Comparison of ENCODE assay signal across 7 mouse cellular contexts in the genomic region with DNA sequence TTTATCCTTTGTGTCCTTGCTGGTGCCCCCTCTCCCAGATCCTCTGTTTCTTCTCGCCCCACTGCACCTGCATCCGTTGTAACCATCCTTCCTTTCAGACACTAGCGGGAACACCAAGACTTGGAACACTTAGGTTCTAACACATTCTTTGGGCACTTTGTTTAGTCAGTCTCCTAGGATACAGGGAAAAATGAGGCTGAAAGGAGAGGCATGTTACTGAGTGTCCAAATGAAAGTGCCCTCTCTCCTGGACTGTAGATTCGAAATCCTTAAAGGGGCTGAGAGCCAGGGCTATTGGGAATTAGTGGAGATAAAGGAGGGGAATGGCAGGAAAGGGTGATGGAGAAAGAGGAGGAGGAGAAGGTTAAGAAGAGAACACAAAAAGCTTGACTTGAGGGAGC. TPM values are rescaled to one million over a fixed set of nuclear protein-coding genes. Genes with fewer than 3 reads are reported as not detected.
DNase-seq lines count a peak whose midpoint lies in the region; ATAC-seq and TF ChIP-seq lines count a peak whose summit lies in the region.

TSS of gene Usp37 (minus strand) at position 101 of the 400 bp plus-strand sequence.

- 0 out of 2 replicates have a peak within 1 kb of the TSS, but pooled peaks have one; percentile 22 for H3K4me2 ChIP-seq in lung, postnatal 0 days (replicated peaks; ENCODE audit: low read depth, low read length)
- H3K4me2 ChIP-seq in embryonic facial prominence, embryonic 15.5 days (replicated peaks), result no peak within 1 kb of the TSS
- no peak within 1 kb of the TSS for H3K4me2 ChIP-seq in intestine, embryonic 15.5 days (replicated peaks)
- H3K4me2 ChIP-seq in midbrain, embryonic 15.5 days, result peak within 1 kb of the TSS; percentile 27; the same call in 1 of the 2 replicates

- no peaks in the 10 kb centered on the region for H3K4me1 ChIP-seq in lung, postnatal 0 days (ENCODE audit: insufficient read depth, low read depth, low read length)
- H3K4me1 ChIP-seq in embryonic facial prominence, embryonic 15.5 days, result peaks cover 6% of the 10 kb centered on the region
- 0 out of 2 replicates have a peak, but pooled peaks cover 4% of the 10 kb centered on the region for H3K4me1 ChIP-seq in intestine, embryonic 15.5 days (replicated peaks)
- H3K4me1 ChIP-seq in midbrain, embryonic 15.5 days, result peaks cover 11% of the 10 kb centered on the region; the same call in 1 of the 2 replicates

- H3K27ac ChIP-seq in lung, postnatal 0 days (ENCODE audit: low read length), result no peak within 1 kb of the TSS
- no peak within 1 kb of the TSS for H3K27ac ChIP-seq in embryonic facial prominence, embryonic 15.5 days (replicated peaks)
- H3K27ac ChIP-seq in intestine, embryonic 15.5 days, result no peak within 1 kb of the TSS
- no peak within 1 kb of the TSS; the same call in 1 of the 2 replicates for H3K27ac ChIP-seq in midbrain, embryonic 15.5 days

- no peak for DNase-seq in lung, postnatal 0 days (ENCODE audit: low spot score)
- no peak for DNase-seq in lung, postnatal 14 days
- no peak for DNase-seq in embryo, embryonic 10 days (ENCODE audit: low spot score)
- DNase-seq in ovary, postnatal 10 days (ENCODE audit: low spot score), result no peak

- H3K9me3 ChIP-seq in lung, postnatal 0 days (ENCODE audit: low read length), result no peaks in the 10 kb centered on the region
- H3K9me3 ChIP-seq in embryonic facial prominence, embryonic 15.5 days (replicated peaks), result no peaks in the 10 kb centered on the region
- H3K9me3 ChIP-seq in intestine, embryonic 15.5 days, result no peaks in the 10 kb centered on the region
- no peaks in the 10 kb centered on the region for H3K9me3 ChIP-seq in midbrain, embryonic 15.5 days

- ATAC-seq in lung, postnatal 0 days, result no peak
- ATAC-seq in embryonic facial prominence, embryonic 15.5 days (ENCODE audit: insufficient number of reproducible peaks, low FRiP score, low TSS enrichment, low read depth), result no peak
- ATAC-seq in intestine, embryonic 15.5 days, result no peak
- ATAC-seq in midbrain, embryonic 15.5 days (replicated peaks), result no peak

- no peak within 1 kb of the TSS for H3K9ac ChIP-seq in lung, postnatal 0 days (replicated peaks; ENCODE audit: low read depth)
- no peak within 1 kb of the TSS for H3K9ac ChIP-seq in embryonic facial prominence, embryonic 15.5 days
- H3K9ac ChIP-seq in intestine, embryonic 15.5 days, result no peak within 1 kb of the TSS
- H3K9ac ChIP-seq in midbrain, embryonic 15.5 days, result no peak within 1 kb of the TSS

- WGBS in lung, postnatal 0 days, result 59% methylated on average over 4 of the region's 4 CpGs
- 84% methylated on average over 4 of the region's 4 CpGs for WGBS in embryonic facial prominence, embryonic 15.5 days
- WGBS in intestine, embryonic 15.5 days, result 84% methylated on average over 4 of the region's 4 CpGs
- WGBS in midbrain, embryonic 15.5 days, result 25% methylated on average over 4 of the region's 4 CpGs

- no peak within 1 kb of the TSS for H3K4me3 ChIP-seq in lung, postnatal 0 days (ENCODE audit: low read depth, low read length)
- no peak within 1 kb of the TSS for H3K4me3 ChIP-seq in embryonic facial prominence, embryonic 15.5 days (replicated peaks)
- H3K4me3 ChIP-seq in intestine, embryonic 15.5 days (replicated peaks), result no peak within 1 kb of the TSS
- H3K4me3 ChIP-seq in midbrain, embryonic 15.5 days, result 0 out of 2 replicates have a peak within 1 kb of the TSS, but pooled peaks have one; percentile 2

- H3K27me3 ChIP-seq in lung, postnatal 0 days (replicated peaks; ENCODE audit: insufficient read depth, low read length), result no peaks in the 10 kb centered on the region
- no peaks in the 10 kb centered on the region for H3K27me3 ChIP-seq in embryonic facial prominence, embryonic 15.5 days
- H3K27me3 ChIP-seq in intestine, embryonic 15.5 days (replicated peaks), result no peaks in the 10 kb centered on the region
- H3K27me3 ChIP-seq in midbrain, embryonic 15.5 days (replicated peaks), result no peaks in the 10 kb centered on the region

- no peak for TF ChIP-seq CTCF in lung, postnatal 0 days (IDR thresholded peaks at IDR 0.05)

- no peak for TF ChIP-seq EP300 in lung, postnatal 0 days (IDR thresholded peaks at IDR 0.05)

- no peaks in the 10 kb centered on the region for H3K36me3 ChIP-seq in lung, postnatal 0 days (ENCODE audit: insufficient read depth, low read length)
- H3K36me3 ChIP-seq in embryonic facial prominence, embryonic 15.5 days, result no peaks in the 10 kb centered on the region
- no peaks in the 10 kb centered on the region for H3K36me3 ChIP-seq in intestine, embryonic 15.5 days
- H3K36me3 ChIP-seq in midbrain, embryonic 15.5 days (replicated peaks), result no peaks in the 10 kb centered on the region

RNA-seq across cellular contexts. Expression of gene Usp37, which starts in this region (rescaled TPM):
- polyA plus RNA-seq in lung, postnatal 0 days (2015; fragmentation: Nextera tagmentation; extraction: Ambion mirVana), result 9.1 and 9.8 TPM in 2 replicates
- 26.1 and 28.8 TPM in 2 replicates for polyA plus RNA-seq in embryonic facial prominence, embryonic 15.5 days (2015; fragmentation: Nextera tagmentation; extraction: Ambion mirVana)
- 22.2 and 26.0 TPM in 2 replicates for polyA plus RNA-seq in intestine, embryonic 15.5 days (2015; fragmentation: Nextera tagmentation; extraction: Ambion mirVana)
- polyA plus RNA-seq in midbrain, embryonic 15.5 days (2015; fragmentation: Nextera tagmentation; extraction: Ambion mirVana), result 27.4 and 29.3 TPM in 2 replicates

Comparison
In these comparisons a context has a peak if more than half of its experiments do, and no peak if none do; other contexts are left out.
1. H3K4me2 ChIP-seq: peak in lung, postnatal 0 days (single experiment) and midbrain, embryonic 15.5 days (single experiment); none in embryonic facial prominence, embryonic 15.5 days (single experiment) and intestine, embryonic 15.5 days (single experiment).